Mouse (Mus musculus) thymus, postnatal 4 days (tissue): ENCODE measurements around the gene Zfp36l2.
A peak's percentile ranks its signal among the peaks of the same experiment; 100 is the strongest.

Experiments used
- DNase-seq: peaks from one replicate; pipeline ENCODE4 v3.0.0; 2021

The Zfp36l2 gene

GRCm38 (mm10) chr17:84175196-84175595 lies 12.6 kb downstream of the Zfp36l2 start:
- DNase-seq = peak; percentile 12

GRCm38 (mm10) chr17:84167377-84167776 lies 20.4 kb downstream of the Zfp36l2 start:
- DNase-seq = peak; percentile 17

DNA sequence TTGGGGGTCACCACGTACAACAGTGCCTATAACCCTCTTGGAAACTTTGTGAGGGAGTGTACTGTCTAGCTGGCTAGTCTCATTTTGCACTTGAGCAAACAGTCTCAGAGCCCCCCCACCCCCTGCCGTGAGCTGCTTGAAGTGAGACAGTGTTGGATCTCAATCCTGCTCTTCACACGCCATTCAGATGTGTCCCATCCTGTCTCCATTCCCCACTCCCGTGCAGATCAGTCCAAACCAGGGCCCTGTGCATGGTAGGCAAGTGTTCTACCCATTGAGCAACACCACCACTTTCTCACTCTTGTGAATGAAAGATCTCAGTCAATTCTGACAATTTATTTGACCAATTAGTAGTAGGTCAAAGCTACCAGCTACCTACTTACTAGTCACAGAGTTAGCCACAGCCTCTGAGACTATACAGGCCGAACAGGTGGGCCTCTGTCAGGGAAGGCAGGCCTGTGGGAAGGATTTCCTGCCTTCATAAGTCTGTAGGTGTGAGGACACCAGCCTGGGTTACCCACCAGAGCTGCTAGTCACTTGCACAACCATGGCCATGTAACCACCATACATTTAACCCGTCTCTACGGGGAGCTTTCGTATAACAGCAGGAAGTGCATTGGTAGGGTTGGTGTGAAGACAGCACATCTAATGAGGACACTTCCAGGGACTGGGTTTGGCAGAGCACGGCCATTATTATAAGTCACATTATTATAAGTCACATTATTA lies 21.4 kb downstream of the Zfp36l2 start:
- DNase-seq = peak; percentile 43

DNA sequence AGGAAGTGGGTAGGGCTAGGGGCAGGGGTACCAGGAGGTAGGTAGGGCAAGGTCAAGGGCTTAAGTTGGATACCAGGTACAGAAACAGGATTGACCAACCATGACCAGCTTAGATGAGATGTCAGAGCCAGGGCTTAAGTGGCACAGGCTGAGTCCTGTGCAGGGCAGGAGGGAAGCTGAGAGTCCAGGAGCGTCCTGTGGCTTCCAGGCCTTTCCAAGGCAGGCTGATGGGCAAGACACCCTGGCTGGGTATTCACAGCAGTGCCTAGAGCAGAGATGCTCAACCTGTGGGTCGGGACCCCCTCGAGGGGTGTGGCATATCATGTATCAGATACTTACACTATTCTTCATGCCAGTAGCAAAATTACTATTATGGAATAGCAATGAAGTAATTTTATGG lies 22.0 kb downstream of the Zfp36l2 start:
- peak; percentile 10 for DNase-seq

DNA sequence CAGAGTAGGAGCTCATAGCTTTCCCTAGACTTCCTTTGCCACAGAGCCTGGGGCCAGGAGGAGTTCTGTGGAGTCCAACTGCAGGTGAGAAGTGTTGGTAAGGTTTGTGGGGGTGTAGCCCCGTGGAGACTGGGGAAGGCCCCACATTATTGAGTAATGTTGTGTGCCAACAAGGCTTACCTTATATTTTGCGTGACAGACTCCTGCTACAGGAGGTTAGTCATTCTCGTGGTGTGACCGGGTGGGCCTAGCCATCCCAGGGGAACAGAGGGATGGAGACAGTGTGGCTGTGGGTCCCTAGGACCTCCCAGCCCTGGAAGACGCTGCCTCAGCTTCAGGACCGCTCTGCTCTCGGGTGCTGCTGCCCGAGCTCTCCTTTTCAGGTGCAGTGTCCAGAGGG lies 23.6 kb downstream of the Zfp36l2 start:
- peak; percentile 24 for DNase-seq

- peak; percentile 65 for DNase-seq
Observed at GRCm38 (mm10) chr17:84163066-84163785, 24.5 kb downstream of the Zfp36l2 start.

GRCm38 (mm10) chr17:84162211-84162760 lies 25.5 kb downstream of the Zfp36l2 start:
- DNase-seq = peak; percentile 34

- DNase-seq = peak; percentile 66
Observed at GRCm38 (mm10) chr17:84161231-84161854, 26.4 kb downstream of the Zfp36l2 start.

DNA sequence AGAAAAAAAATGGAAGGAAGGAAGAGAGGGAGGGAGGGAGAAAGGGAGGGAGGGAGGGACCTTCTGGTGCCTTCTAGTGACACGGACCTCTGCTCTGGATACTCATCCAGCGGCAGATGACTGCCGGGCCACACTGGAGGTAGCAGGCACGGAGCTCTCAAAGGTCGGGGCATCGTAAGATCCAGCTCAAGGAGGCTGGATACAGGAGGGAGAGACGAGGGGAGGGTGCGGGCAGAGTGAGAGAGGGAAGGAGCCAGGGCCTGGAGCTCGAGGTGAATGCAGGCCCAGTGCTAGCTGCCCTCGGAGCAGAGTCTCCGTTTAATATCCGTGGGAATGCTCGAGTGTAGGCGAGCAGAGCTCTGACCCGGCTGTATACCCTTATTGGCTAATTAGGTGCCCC lies 28.9 kb downstream of the Zfp36l2 start:
- peak; percentile 21 for DNase-seq

GRCm38 (mm10) chr17:84158461-84158795 lies 29.3 kb downstream of the Zfp36l2 start:
- DNase-seq = no peak

GRCm38 (mm10) chr17:84157743-84158460 lies 29.8 kb downstream of the Zfp36l2 start:
- DNase-seq = peak; percentile 35

GRCm38 (mm10) chr17:84156748-84157742 lies 30.7 kb downstream of the Zfp36l2 start:
- DNase-seq = peak; percentile 42

DNA sequence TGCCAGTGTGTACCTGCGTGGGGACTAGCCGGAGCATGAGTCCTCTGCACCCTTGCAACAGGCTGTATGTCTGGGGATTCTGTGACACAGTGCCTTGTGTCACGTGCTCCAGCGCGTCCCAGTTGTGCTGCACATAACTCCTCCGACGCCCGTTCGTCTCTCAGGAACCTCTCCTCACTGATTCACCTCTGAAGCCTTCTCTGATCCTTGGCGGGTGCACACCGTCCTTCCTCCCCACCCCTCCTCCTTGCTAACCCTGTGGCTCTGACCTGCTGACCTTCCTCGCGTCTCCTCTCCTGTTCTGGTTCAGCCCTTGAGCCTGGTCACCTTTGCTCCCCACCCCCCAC lies 31.5 kb downstream of the Zfp36l2 start:
- peak; percentile 51 for DNase-seq

- DNase-seq = no peak
Observed at GRCm38 (mm10) chr17:84155516-84156226, 32.1 kb downstream of the Zfp36l2 start.

- DNase-seq = peak; percentile 32
Observed at GRCm38 (mm10) chr17:84155029-84155338, 32.8 kb downstream of the Zfp36l2 start.

GRCm38 (mm10) chr17:84154302-84155028 lies 33.3 kb downstream of the Zfp36l2 start:
- DNase-seq = peak; percentile 41

GRCm38 (mm10) chr17:84152976-84153786 lies 34.6 kb downstream of the Zfp36l2 start:
- peak; percentile 19 for DNase-seq

GRCm38 (mm10) chr17:84152206-84152975 lies 35.4 kb downstream of the Zfp36l2 start:
- peak; percentile 18 for DNase-seq

GRCm38 (mm10) chr17:84151306-84151705 lies 36.4 kb downstream of the Zfp36l2 start:
- DNase-seq = peak; percentile 9
